ENCODE assay signal across 11 mouse cellular contexts in the genomic region with DNA sequence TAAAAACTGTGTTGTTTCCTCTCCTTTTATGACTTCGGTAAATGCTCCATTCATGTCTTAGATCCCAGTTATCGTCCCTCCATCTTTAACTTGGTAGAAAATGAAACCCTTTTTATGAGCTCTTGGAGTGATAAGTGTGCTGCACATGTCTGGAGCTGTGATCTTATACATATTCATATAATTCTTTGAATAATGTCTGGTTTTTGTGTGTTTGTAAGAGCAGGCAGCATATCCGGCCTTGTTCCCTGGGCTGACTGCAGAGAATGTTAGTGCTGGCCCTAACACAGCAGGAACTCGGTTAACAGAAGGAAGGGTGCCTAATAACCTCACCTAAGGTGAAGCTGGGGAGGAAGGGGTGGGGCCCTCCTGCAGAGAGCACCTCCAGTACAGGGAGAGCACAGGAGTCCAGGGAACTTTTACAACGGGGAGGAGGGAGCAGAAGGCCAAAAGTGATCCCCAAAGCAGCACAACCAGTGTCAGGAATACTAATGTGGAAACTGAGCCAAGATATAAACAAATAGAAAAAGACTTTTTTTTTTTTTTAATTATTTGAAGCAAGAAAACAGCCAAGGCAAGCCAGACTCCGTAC. TPM values are rescaled to one million over a fixed set of nuclear protein-coding genes. Genes with fewer than 3 reads are reported as not detected.
A peak's percentile ranks its signal among the peaks of the same experiment; 100 is the strongest.
DNase-seq lines count a peak whose midpoint lies in the region; ATAC-seq lines count a peak whose summit lies in the region.
"Had no signal": no experiment of that assay in that cellular context is flagged by ENCODE, and none has a peak within 500 bp of the region (broad histone marks: within the 10 kb centered on the region; RNA-seq: fewer than 3 reads in every experiment).

No protein-coding gene starts in this region.

- ATAC-seq in forebrain, embryonic 13.5 days, result peak; percentile 86
- no peak for ATAC-seq in forebrain, embryonic 11.5 days (replicated peaks; ENCODE audit: low FRiP score)
- ATAC-seq in activated CD4-positive, CD25-positive, alpha-beta regulatory T cell, adult 4 months, result peak; percentile 46

- H3K27me3 ChIP-seq in forebrain, embryonic 13.5 days, result no peaks in the 10 kb centered on the region
- no peaks in the 10 kb centered on the region for H3K27me3 ChIP-seq in forebrain, embryonic 11.5 days (ENCODE audit: control insufficient read depth, insufficient read depth, low read length)
- H3K27me3 ChIP-seq: embryonic facial prominence, embryonic 12.5 days; liver, embryonic 13.5 days had no signal

- 23% methylated on average over 6 of the region's 6 CpGs for WGBS in forebrain, embryonic 13.5 days
- 48% methylated on average over 6 of the region's 6 CpGs for WGBS in forebrain, embryonic 11.5 days

- H3K9me3 ChIP-seq in forebrain, embryonic 13.5 days (replicated peaks), result no peaks in the 10 kb centered on the region
- no peaks in the 10 kb centered on the region for H3K9me3 ChIP-seq in forebrain, embryonic 11.5 days (ENCODE audit: control insufficient read depth, low read length)
- H3K9me3 ChIP-seq: embryonic facial prominence, embryonic 12.5 days; G1E; liver, embryonic 13.5 days had no signal

- peaks cover 24% of the 10 kb centered on the region for H3K4me1 ChIP-seq in forebrain, embryonic 13.5 days
- no peaks in the 10 kb centered on the region for H3K4me1 ChIP-seq in forebrain, embryonic 11.5 days (replicated peaks; ENCODE audit: control insufficient read depth, insufficient read depth, low read length)

- H3K9ac ChIP-seq in forebrain, embryonic 13.5 days, result no peak overlapping the region
- no peak overlapping the region for H3K9ac ChIP-seq in forebrain, embryonic 11.5 days (ENCODE audit: low read length)
- H3K9ac ChIP-seq: embryonic facial prominence, embryonic 12.5 days; liver, embryonic 13.5 days had no signal

- H3K36me3 ChIP-seq in forebrain, embryonic 13.5 days (ENCODE audit: poor library complexity, severe bottlenecking), result no peaks in the 10 kb centered on the region
- H3K36me3 ChIP-seq in forebrain, embryonic 11.5 days (ENCODE audit: control insufficient read depth, insufficient read depth, low read length), result no peaks in the 10 kb centered on the region
- H3K36me3 ChIP-seq: embryonic facial prominence, embryonic 12.5 days; G1E; liver, embryonic 13.5 days had no signal

- 0 out of 2 replicates have a peak overlapping the region, but pooled peaks have one; percentile 4 for H3K4me2 ChIP-seq in forebrain, embryonic 13.5 days
- no peak overlapping the region for H3K4me2 ChIP-seq in forebrain, embryonic 11.5 days (ENCODE audit: low read depth, low read length, severe bottlenecking)
- H3K4me2 ChIP-seq: embryonic facial prominence, embryonic 12.5 days; liver, embryonic 13.5 days had no signal

- H3K4me3 ChIP-seq in forebrain, embryonic 13.5 days, result no peak overlapping the region
- no peak overlapping the region for H3K4me3 ChIP-seq in forebrain, embryonic 11.5 days (ENCODE audit: low read depth, low read length)
- H3K4me3 ChIP-seq: embryonic facial prominence, embryonic 12.5 days; liver, embryonic 13.5 days had no signal

- peak overlapping the region; percentile 57; the same call in 1 of the 2 replicates for H3K27ac ChIP-seq in forebrain, embryonic 13.5 days
- H3K27ac ChIP-seq in forebrain, embryonic 11.5 days (ENCODE audit: low read depth, low read length), result no peak overlapping the region
- H3K27ac ChIP-seq: embryonic facial prominence, embryonic 12.5 days; liver, embryonic 13.5 days had no signal

- DNase-seq in forebrain, embryonic 11.5 days (ENCODE audit: low spot score), result no peak
- DNase-seq in kidney, adult 11 months, result peak; percentile 25
- no peak for DNase-seq in kidney, postnatal 4 days
- peak; percentile 27 for DNase-seq in kidney, adult 9 months
- DNase-seq in right cerebral cortex, postnatal 14 days, result no peak
- no peak for DNase-seq in natural killer cell, adult 2 months (ENCODE audit: low spot score in 2 of 2)
- DNase-seq: liver, embryonic 13.5 days had no signal

RNA-seq across cellular contexts. Expression of a gene that starts 47.2 kb away (rescaled TPM):
- 4.5 and 4.9 TPM in 2 replicates for polyA plus RNA-seq in forebrain, embryonic 13.5 days (2015; fragmentation: Nextera tagmentation; extraction: Ambion mirVana)
- 6.0 and 8.1 TPM in 2 replicates for polyA plus RNA-seq in forebrain, embryonic 11.5 days (2014; fragmentation: Nextera tagmentation; extraction: Ambion mirVana)
- 10 to 100 TPM; 11.0 to 23.3 TPM for polyA plus RNA-seq in activated CD4-positive, CD25-positive, alpha-beta regulatory T cell, adult 4 months (2017; shearing (Covaris generic))

Comparison
In these comparisons a context has a peak if more than half of its experiments do, and no peak if none do; other contexts are left out.
1. DNase-seq: peak in kidney, adult 11 months (single experiment) and kidney, adult 9 months (single experiment); none in forebrain, embryonic 11.5 days (single experiment), kidney, postnatal 4 days (0 of 2), right cerebral cortex, postnatal 14 days (single experiment) and natural killer cell, adult 2 months (0 of 2).